Mouse (Mus musculus): Measurements from ENCODE around the gene Arfrp1. TPM values are rescaled to one million over a fixed set of nuclear protein-coding genes. Genes with fewer than 3 reads are reported as not detected.

Arfrp1 gene
- polyA plus RNA-seq, 1 experiment from 2014 or later, result 43.7 TPM

Other genes with a start within 250 kb of the Arfrp1 start
- gene Kcnq2, start 230.1 kb downstream of the Arfrp1 start, polyA plus RNA-seq (2014; fragmentation: Nextera tagmentation; extraction: Ambion mirVana), result 2.1 and 2.6 TPM in 2 replicates
- gene Eef1a2, start 208.4 kb downstream of the Arfrp1 start, polyA plus RNA-seq (2014; fragmentation: Nextera tagmentation; extraction: Ambion mirVana), result 0.76 and 1.0 TPM in 2 replicates
- 269 and 288 TPM in 2 replicates for gene Ppdpf, start 178.2 kb downstream of the Arfrp1 start, polyA plus RNA-seq (2014; fragmentation: Nextera tagmentation; extraction: Ambion mirVana)
- gene Ptk6, start 162.6 kb downstream of the Arfrp1 start, polyA plus RNA-seq (2014; fragmentation: Nextera tagmentation; extraction: Ambion mirVana), result 0.10 and 0.19 TPM in 2 replicates
- 0.08 and 0.22 TPM in 2 replicates for gene Srms, start 152.2 kb downstream of the Arfrp1 start, polyA plus RNA-seq (2014; fragmentation: Nextera tagmentation; extraction: Ambion mirVana)
- gene Fndc11, start 145.4 kb downstream of the Arfrp1 start, polyA plus RNA-seq (2014; fragmentation: Nextera tagmentation; extraction: Ambion mirVana), result 0.18 TPM in 1 of 2 replicates, not detected in the other
- gene Helz2, start 123.4 kb downstream of the Arfrp1 start, polyA plus RNA-seq (2014; fragmentation: Nextera tagmentation; extraction: Ambion mirVana), result 1.3 TPM in 2 replicates
- 13.5 and 15.9 TPM in 2 replicates for gene Gmeb2, start 77.4 kb downstream of the Arfrp1 start, polyA plus RNA-seq (2014; fragmentation: Nextera tagmentation; extraction: Ambion mirVana)
- gene Stmn3, start 50.9 kb downstream of the Arfrp1 start, polyA plus RNA-seq (2014; fragmentation: Nextera tagmentation; extraction: Ambion mirVana), result 69.4 and 72.7 TPM in 2 replicates
- gene Rtel1, start 45.7 kb downstream of the Arfrp1 start, polyA plus RNA-seq (2014; fragmentation: Nextera tagmentation; extraction: Ambion mirVana), result 37.1 and 48.8 TPM in 2 replicates
- 30.1 and 36.6 TPM in 2 replicates for gene Zgpat, start 476 bp downstream of the Arfrp1 start, polyA plus RNA-seq (2014; fragmentation: Nextera tagmentation; extraction: Ambion mirVana)
- 17.4 and 18.4 TPM in 2 replicates for gene Lime1, start 14.7 kb upstream of the Arfrp1 start, polyA plus RNA-seq (2014; fragmentation: Nextera tagmentation; extraction: Ambion mirVana)
- 5.7 and 5.9 TPM in 2 replicates for gene Zbtb46, start 94.0 kb upstream of the Arfrp1 start, polyA plus RNA-seq (2014; fragmentation: Nextera tagmentation; extraction: Ambion mirVana)
- gene Abhd16b, start 127.8 kb upstream of the Arfrp1 start, polyA plus RNA-seq (2014; fragmentation: Nextera tagmentation; extraction: Ambion mirVana), result 0.21 and 0.22 TPM in 2 replicates
- gene Tpd52l2, start 131.7 kb upstream of the Arfrp1 start, polyA plus RNA-seq (2014; fragmentation: Nextera tagmentation; extraction: Ambion mirVana), result 159 and 164 TPM in 2 replicates
- 80.4 and 84.2 TPM in 2 replicates for gene Dnajc5, start 155.1 kb upstream of the Arfrp1 start, polyA plus RNA-seq (2014; fragmentation: Nextera tagmentation; extraction: Ambion mirVana)
- gene Uckl1, start 219.5 kb upstream of the Arfrp1 start, polyA plus RNA-seq (2014; fragmentation: Nextera tagmentation; extraction: Ambion mirVana), result 45.2 and 49.3 TPM in 2 replicates
- 57.4 and 61.7 TPM in 2 replicates for gene Prpf6, start 226.5 kb upstream of the Arfrp1 start, polyA plus RNA-seq (2014; fragmentation: Nextera tagmentation; extraction: Ambion mirVana)
- 42.0 and 46.5 TPM in 2 replicates for gene Zfp512b, start 227.4 kb upstream of the Arfrp1 start, polyA plus RNA-seq (2014; fragmentation: Nextera tagmentation; extraction: Ambion mirVana)
- 13.1 and 13.2 TPM in 2 replicates for gene Samd10, start 233.8 kb upstream of the Arfrp1 start, polyA plus RNA-seq (2014; fragmentation: Nextera tagmentation; extraction: Ambion mirVana)